Mouse (Mus musculus) kidney, adult 8-10 months (tissue): ENCODE results near the gene Smpd2.

Experiments used
- DNase-seq, 2 experiments: peaks; one replicate each; pipeline ENCODE4 v3.0.0; 2022

The Smpd2 gene

DNA sequence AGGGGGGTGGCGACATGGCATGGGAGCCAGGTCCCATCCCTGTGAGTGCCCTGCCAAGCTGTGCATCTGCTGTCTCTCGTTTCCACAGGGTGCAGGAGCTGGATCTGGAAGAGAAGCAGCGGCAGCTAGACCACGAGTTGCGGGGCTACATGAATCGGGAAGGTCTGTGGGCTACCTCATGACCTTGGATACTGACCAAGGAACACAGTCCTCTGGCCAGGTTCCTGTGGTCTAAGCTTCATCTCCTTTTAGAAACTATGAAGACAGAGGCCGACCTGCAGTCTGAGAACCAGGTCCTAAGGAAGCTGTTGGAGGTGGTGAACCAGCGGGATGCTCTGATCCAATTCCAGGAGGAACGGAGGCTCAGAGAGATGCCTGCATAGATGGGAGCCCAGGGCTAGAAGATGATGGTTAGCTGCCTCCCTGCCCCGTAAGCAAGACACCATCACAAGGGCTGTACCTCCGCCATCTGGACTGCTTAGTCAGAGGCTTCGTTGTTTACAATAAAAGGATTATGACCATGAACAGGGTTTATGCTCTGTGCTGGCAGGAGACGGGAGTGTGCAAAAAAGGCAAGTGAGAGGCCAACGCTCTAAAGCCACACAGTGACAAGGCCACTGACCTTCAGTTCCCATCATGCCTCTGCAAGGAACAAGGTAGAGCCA lies 3.5 kb downstream of the Smpd2 start:
- no peak for DNase-seq

DNA sequence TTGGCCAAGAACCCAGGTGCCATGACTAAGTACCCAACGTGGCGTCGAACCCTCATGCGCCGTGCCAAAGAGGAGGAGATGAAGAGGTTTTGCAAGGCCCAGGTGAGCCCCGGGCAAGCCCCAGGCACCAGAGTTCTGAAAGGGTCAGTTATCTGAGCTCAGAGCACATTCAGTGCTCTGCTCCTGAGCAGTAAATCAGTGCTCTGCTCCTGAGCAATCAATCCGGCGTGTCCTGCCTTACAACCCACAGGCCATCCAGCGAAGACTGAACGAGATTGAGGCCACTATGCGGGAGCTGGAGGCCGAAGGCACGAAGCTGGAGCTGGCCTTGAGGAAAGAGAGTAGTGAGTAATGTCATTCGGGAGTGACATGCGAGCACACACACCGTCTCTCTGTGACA lies 4.4 kb downstream of the Smpd2 start:
- no peak for DNase-seq

DNA sequence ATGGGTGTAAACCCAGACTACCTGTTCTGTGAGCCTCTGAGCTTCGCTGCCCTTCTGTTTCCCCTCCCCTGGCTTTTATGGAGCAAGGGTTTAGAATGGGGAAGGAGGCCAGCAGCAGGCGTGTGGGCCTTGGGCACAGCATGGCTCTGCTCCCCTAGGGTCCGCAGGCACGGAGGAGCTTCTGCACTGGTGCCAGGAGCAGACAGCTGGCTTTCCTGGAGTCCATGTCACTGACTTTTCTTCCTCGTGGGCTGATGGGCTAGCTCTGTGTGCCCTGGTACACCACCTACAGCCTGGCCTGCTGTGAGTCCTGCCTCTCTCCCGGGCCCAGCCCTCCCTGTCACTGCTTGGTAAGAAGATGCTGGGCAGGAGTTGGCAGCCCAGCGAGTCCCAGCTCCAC lies 7.7 kb downstream of the Smpd2 start:
- DNase-seq: no peak

DNA sequence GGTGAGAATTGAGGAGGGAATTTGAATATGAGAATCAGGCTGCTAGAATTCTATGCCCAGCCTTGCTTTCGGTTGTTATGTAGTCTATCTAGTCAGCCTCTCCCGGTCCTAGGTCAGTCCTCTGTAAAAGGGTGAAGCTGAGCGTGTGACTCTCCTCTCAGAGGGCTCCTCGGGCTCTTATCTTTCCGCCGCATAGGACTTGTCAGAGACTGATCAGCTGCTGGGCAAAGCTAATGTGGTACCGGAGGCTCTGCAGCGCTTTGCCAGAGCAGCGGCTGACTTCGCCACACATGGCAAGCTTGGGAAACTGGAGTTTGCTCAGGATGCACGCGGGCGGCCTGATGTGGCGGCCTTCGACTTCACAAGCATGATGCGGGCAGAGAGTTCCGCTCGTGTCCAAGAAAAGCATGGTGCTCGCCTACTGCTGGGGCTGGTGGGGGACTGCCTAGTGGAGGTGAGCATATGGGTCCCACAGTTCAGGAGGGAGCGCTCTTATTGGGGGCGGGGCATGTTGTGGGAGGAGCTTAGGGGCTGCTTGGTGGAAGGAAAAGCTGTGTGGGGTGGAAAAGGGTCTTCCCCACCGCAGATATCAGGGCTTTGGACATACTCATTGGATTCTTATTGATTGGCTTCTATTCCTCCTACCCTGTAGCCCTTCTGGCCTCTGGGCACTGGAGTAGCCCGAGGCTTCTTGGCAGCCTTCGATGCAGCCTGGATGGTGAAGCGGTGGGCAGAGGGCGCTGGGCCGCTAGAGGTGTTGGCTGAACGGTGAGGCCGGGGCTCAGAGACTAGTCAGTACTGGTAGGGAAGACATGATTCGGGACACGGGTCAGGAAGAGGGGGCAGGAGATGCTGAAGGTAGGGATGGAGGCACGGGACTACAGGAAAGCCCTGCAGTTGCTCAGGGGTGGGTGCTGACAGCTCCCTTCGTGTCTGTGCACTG lies 9.0 kb downstream of the Smpd2 start:
- no peak for DNase-seq

DNA sequence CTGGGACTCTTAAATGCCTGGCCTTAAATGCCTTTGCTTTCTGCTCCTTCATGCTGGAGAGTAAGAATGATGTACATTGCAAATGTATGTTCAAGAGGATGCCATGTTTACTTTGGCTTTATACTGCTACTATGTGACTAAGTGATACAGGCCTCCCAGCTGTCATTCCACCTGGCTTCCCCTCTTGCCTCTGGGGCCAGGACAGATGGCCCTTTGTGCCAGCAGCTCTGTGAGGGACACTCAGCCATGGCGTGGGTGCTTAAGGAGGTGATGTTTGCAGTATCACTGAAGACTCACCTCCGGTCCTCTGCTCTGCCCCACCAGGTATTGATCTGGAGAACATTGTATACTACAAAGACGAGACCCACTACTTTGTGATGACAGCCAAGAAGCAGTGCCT lies 10.2 kb downstream of the Smpd2 start:
- DNase-seq: no peak

DNA sequence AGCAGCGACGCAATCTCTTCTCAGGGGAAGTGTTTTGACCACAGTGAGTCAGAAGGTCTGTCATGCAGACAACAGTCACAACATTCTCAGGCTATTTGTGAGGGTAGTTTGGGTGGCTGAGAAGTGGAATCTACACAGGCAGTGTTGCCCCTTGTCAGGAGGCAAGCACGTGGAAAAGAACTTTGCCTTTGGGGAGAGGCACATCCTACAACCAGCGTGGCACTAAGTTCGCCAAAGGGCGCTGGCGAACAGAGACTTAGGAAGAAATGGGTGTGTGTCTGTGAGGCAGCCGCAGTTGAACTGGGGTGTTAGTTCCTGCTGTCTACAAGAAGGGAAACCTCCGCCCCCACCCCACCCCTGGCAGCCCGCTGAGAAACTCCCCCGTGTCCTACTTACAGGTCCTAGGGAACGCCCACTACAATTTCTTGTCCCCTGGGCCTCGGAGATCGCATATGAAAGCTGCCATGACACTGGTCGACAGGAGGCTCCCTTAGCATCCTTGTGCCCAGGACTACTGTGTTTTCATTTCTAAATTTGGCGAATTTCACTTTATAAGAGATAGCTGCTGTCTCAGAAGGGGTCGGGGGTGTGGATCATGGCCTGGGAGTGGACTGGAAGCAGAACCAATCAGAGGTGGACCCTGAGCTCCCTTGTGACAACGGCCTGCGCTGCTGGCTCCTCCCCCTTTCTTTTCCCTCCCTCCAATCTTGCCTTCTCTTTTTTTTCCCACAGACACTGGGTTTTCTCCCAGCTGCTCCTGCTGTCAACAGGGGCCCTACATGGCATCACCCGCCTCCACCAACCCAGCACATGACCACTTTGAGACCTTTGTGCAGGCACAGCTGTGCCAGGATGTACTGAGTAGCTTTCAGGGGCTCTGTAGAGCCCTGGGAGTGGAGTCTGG lies 12.6 kb downstream of the Smpd2 start:
- peak; percentile 49 to 50 for DNase-seq

DNA sequence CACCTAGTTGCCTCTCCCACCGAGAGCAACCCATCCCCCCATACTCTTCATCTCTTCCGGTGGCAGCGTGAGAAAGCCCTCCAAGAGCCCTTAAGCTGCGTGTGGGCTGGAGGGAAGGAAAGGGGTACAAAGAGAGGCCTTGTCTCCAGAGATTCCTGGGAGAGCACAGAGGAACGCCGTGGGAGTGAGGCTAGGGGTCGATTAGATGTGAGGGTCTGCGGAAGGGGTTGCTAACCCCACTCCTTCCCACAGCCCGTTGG lies 13.2 kb downstream of the Smpd2 start:
- no peak for DNase-seq

DNA sequence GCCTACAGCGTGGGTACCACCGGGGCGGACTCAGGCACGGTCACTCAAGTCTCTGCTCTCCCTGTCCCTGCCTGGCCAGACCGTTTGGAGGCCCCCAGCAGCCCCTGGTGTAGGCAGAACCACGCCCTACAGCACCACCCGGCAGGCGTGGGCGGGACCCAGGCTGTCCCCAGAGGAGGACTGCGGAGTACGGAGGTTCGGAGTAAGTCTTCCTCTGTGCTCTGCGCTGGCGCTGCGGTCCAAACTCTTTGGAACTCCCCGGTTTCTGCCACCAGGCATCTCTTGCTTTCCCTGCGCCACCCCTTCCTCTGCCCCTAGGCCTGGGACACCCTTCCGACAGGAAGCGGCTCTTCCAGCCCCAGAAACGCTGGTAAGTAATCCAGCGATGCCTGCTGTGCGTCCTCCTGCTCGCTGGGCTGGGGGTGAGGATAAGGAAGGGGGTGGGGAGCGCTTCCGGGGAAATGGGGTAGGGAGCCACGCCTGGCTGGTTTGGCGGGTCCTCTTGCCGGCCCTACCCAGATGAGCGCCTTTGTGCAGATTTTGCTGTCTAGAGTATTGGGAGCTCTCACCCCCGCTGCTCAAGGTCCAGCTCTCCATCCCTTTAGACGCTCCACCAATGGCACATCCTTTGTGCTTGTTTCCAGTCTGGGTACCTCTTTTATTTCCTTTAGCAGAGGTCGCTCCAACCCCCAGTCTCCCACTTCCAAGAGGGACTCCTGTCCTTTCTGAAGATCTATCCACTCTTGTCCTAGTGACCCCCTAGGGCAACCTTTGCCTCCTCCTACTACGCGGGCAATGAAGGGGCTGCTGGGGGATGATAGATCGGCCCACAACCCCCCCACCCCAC lies 13.8 kb downstream of the Smpd2 start, which contains the start of gene Mical1:
Mical1 (plus strand) TSS at position 144 of the 847 bp plus-strand sequence.
- peak; percentile 33 to 43 for DNase-seq

DNA sequence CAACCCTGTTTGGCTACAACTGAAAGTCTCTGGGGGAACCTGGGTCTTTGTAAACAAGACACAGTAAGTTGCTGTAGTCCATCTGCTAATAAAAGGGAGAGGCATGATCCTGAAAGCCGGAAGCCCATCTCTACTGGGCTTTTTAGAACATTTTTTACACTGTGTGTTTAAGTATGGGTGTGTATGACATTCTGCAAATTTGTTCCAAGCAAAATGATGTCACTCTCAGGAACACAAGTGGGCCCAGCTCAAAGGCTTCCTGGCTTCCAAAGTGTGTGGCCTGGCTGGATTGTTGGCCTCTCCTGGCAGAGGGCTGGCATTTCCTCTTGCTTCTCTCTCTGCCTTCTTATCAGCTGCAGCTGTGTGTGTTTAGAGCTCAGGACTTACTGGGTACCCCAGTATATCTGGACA lies 15.2 kb downstream of the Smpd2 start:
- no peak for DNase-seq

DNA sequence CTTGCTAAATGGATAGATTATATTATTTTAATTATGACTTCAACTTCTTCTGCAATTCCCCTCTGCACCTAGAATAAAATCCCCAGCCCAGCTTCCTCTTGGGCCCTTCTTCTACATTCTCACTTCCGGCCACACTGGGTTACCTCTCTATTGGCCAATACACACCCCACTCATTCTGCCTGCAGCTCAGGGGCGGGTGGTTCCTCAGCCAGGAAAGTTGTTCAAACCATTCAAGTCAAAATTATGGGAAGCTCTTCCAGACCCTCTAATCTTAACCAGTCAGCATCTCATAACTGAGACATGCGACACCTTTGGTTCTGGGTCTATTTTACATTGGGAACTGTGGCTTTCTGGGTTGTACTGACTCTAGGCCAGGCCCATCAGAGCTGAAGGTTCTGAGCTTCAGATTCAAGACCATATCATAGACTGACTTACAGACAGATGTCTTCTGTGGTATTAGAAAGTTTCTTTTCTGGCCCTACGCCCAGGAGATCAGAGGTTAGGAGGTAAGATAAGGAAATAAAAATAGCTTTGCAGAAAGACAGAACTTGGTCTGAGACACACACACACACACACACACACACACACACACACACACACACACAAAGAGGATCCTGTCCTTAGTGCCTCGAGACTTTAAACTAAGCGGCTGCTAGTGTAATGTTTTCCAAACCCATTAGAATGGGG lies 16.2 kb downstream of the Smpd2 start:
- DNase-seq: peak in 1 of 2 experiments; percentile 12

DNA sequence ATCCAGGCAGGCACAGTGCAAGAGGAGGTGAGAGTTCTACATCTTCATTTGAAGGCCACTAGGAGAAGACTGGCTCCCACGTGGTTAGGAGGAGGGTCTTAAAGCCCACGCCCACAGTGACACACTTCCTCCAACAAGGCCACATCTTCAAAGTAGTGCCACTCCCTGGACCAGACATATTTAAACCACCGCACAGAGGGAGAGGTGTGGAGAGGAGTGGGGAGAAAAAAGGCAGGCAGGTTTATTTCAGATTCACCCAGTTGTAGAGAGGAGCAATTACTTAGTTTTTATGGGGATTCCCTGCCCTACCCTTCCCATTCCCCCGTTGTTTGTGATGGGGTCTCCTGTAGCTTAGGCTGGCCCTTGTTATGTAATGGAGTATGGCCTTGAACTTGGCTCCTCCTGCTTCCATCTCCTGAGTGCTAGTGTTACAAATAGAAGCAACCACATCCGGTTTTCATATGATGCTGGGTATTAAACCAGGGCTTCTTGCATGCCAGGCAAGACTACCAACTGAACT lies 17.1 kb downstream of the Smpd2 start:
- DNase-seq: no peak

DNA sequence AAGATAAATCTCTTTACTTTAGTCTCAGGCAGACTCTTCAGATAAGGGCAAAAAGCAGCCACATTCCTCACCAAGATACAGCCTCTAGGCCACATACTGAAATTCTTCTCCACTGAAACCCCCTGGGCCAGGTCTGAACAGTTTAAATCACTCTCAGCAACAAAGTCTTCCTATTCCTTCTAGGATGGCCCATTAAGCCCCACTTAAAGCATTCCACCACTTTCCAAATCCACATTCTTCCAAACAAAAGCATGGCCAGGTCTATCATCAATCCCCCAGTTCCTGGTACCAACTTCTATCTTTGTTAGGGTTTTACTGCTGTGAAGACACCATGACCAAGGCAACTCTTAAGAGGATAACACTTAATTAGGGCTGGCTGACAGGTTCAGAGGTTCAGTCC lies 17.6 kb downstream of the Smpd2 start:
- no peak for DNase-seq

DNA sequence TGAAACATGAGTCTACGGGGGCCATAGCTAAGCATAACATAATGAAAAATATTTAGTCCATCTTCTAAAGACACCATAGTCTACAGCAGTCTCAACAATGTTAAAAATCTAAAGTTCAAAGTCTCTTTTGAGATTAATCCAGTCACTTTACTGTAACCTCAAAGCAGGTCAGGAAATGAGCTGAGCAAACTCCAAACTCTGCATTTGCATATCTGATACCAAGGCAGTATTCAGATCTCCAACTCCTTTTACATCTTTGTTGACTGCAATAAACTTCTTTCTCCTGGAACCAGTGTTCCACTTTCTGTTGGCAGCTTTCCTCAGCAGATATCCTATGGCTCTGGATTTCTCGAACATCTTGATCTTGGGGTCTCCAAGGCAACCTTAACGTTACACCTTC lies 19.5 kb downstream of the Smpd2 start:
- no peak for DNase-seq

DNA sequence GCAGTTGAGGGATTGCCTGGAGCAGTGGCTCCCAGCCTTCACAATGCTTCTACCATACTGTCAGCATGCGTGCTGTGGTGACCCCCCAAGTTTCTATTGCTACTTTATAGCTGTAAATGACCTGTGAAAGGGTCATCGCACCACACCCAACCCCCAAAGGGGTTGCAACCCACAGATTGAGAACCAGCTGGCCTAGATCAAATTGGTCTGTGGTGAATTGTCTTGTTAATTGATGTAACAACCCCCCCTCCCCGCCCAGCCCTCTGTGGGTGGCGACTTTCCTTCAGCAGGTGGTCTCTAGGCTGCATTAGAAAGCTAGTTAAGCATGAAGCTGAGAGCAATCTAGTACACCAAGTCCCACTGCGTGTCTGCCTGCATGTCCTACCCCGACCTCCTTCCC lies 22.8 kb downstream of the Smpd2 start:
- DNase-seq: no peak

DNA sequence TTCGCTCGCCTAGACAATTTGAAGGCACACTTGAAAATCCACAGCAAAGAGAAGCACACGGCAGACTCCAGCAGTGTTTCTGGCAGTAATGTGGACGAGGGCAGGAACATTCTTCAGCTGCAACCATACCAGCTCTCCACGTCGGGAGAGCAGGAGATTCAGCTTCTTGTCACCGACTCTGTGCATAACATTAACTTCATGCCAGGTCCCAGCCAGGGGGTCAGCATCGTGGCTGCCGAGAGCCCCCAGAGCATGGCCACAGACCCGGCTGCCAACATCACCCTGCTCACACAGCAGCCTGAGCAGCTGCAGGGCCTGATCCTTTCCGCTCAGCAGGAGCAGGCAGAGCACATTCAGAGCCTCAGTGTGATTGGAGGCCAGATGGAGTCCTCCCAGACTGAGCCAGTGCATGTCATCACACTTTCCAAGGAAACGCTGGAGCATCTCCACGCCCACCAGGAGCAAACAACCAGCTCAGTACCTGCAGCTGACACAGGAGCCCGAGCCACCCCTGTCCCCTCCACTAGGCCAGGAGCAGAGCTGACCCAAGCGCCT lies 25.7 kb downstream of the Smpd2 start:
- no peak for DNase-seq

DNA sequence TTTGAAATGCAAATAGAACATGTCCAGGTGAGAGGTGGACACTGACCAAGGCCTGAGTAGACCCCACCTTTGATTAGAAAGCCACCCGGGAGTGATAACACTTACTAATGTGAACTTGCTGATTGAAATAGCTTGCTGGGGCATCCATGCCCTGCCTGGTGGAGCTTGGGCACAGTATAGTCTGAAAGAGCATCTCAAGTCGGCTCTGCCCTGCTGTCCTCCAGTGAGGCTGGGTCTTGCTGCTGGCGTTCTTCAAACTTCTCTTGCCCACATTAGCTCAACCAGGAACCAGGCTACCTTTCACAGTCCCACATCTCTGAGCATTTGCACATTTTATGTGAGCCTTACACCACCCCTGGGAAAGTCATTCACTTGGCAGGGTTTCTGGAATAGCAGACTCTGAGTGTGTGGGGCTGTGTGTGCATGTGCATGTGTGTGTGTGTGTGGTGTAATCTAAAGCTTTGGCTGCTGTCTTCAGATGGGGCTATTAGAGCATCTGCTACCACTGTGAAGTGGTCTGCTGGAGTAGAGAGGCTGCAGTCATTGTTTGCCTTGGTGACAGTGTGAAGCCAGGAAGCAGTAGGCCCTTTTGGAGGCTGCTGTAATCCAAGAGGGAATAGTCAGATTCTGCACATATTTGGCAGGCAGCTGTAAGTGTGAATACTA lies 29.0 kb downstream of the Smpd2 start:
- DNase-seq: no peak

DNA sequence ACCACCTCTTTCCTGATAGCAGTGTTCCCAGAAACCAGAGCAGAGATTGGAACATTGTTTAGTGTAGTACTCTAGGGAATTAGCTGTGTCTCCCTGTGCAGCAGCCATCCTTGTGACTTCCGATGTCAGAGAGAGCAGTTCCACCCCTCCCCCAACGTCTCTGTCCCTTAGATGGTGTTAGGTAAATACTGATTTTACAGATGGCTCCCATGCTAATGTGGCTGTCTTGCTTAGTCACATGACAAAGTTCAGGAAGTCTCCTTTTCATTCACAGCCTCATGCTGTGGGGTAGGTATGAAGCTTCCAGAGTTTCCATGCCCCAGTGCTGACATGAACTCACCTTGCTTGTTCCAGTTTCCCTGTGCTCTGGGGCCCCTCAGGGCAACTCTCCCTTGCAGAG lies 29.7 kb downstream of the Smpd2 start:
- no peak for DNase-seq

DNA sequence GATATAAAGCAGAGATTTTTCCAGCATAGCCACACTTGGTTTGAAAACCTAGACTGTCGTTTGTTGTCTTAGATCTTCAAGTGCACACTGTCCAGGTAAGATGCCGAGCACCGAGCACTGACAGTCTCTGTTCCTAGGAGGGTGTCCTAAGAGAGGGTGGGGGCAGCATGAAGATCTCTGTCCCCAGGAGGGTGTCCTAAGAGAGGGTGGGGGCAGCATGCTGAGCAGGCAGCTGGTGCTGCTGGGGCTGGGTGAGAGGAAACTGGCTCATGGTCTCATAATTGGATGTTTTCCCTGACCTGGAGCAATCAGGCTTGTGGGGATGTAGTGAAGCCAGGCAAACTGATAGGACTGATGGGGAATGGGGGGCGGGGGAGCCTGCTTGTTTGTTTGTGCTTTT lies 30.2 kb downstream of the Smpd2 start:
- no peak for DNase-seq

DNA sequence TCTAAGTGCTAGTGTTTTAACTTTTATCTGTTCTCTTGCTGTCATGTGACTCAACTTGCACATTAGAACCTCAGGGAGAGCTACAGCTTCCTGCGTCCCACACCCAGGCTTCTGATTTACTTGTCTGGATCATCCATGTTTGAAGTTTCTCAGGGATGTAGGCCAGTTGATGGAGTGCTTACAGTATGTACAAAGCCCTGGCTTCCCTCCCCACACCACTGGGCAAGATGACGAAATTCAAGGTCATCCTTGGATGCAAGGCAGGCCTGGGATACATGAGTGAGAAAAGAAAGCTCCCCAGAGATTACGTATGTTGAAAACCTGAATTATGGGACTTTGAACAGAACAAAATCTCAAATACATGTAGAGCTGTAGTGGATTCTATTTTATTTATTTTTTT lies 37.4 kb downstream of the Smpd2 start:
- no peak for DNase-seq

DNA sequence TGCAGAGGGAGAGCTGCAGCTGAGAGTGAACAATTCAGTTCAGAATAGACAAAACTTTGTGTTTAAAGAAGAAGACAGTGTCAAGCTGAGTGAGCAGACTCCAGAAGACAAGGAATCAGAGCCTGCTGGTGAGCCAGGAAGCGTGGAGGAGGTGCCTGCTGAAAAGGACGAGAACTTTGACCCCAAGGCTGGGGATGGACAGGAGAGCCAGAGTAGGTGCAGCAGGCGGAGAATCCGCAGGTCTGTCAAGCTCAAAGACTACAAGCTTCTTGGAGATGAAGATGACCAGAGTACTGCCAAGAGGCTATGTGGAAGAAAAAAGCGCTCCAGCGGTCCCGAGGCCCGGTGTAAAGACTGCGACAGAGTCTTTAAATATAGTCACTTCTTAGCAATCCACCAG lies 38.5 kb downstream of the Smpd2 start:
- peak; percentile 70 to 73 for DNase-seq
